Mouse (Mus musculus): ENCODE results near the gene Hdlbp. TPM values are rescaled to one million over a fixed set of nuclear protein-coding genes. Genes with fewer than 3 reads are reported as not detected.
A peak's percentile ranks its signal among the peaks of the same experiment; 100 is the strongest.
"Not testable (repeated sequence)": the region's sequence is repeated elsewhere in the genome, so short reads cannot be mapped to it uniquely, and the experiment has no call there.

The Hdlbp gene
- polyA plus RNA-seq, 1 experiment from 2014 or later: 111 TPM

DNA sequence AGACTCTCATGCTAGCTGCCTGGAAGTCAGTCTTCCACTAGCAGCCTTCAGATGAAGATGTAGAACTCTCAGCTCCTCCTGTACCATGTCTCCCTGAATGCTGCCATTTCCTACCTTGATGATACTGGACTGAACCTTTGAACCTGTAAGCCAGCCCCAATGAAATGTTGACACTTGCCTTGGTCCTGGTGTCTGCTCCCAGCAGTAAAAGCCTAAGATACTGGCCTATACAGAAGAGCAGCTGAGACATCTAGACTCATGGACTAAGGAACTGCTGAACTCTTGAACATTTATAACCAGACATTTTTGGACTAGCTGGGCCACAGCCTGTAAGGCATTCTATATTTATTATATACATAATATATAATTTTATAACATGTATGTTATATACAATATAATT is 13.5 kb downstream of the Hdlbp start:
- H3K4me1 ChIP-seq (ENCODE audit: control insufficient read depth, insufficient read depth, low read length): no peaks in the 10 kb centered on the region
- H3K9ac ChIP-seq (ENCODE audit: low read length): no peak overlapping the region
- H3K36me3 ChIP-seq (ENCODE audit: control insufficient read depth, insufficient read depth, low read length): no peaks in the 10 kb centered on the region
- DNase-seq (ENCODE audit: low spot score) (no peak), ATAC-seq (ENCODE audit: insufficient number of reproducible peaks, low FRiP score, low TSS enrichment, low read depth) (no peak)
- no peak overlapping the region for H3K4me3 ChIP-seq (ENCODE audit: low read depth, low read length)
- H3K27ac ChIP-seq (replicated peaks; ENCODE audit: low read depth, low read length): no peak overlapping the region
- no peaks in the 10 kb centered on the region for H3K27me3 ChIP-seq (ENCODE audit: control insufficient read depth, insufficient read depth, low read length)
- H3K9me3 ChIP-seq (ENCODE audit: control insufficient read depth, low read length): no peaks in the 10 kb centered on the region
- no peak overlapping the region for H3K4me2 ChIP-seq (ENCODE audit: low read depth, severe bottlenecking)

GRCm38 (mm10) chr1:93459101-93459500 is 19.5 kb downstream of the Hdlbp start:
- Histone ChIP-seq H3K4me2 (ENCODE audit: low read depth, severe bottlenecking) (no peak overlapping the region), H3K27me3 (ENCODE audit: control insufficient read depth, insufficient read depth, low read length) (no peaks in the 10 kb centered on the region), H3K27ac (replicated peaks; ENCODE audit: low read depth, low read length) (no peak overlapping the region), H3K36me3 (ENCODE audit: control insufficient read depth, insufficient read depth, low read length) (no peaks in the 10 kb centered on the region), H3K9ac (ENCODE audit: low read length) (no peak overlapping the region), H3K9me3 (ENCODE audit: control insufficient read depth, low read length) (no peaks in the 10 kb centered on the region), H3K4me1 (ENCODE audit: control insufficient read depth, insufficient read depth, low read length) (no peaks in the 10 kb centered on the region), H3K4me3 (ENCODE audit: low read depth, low read length) (no peak overlapping the region)
- WGBS: 62% methylated on average over 3 of the region's 3 CpGs
- DNase-seq (ENCODE audit: low spot score) (no peak), ATAC-seq (ENCODE audit: insufficient number of reproducible peaks, low FRiP score, low TSS enrichment, low read depth) (no peak)

- Histone ChIP-seq H3K9ac (ENCODE audit: low read length) (no peak overlapping the region), H3K27ac (replicated peaks; ENCODE audit: low read depth, low read length) (no peak overlapping the region), H3K4me1 (ENCODE audit: control insufficient read depth, insufficient read depth, low read length) (no peaks in the 10 kb centered on the region), H3K4me3 (ENCODE audit: low read depth, low read length) (no peak overlapping the region), H3K36me3 (ENCODE audit: control insufficient read depth, insufficient read depth, low read length) (no peaks in the 10 kb centered on the region), H3K9me3 (ENCODE audit: control insufficient read depth, low read length) (no peaks in the 10 kb centered on the region), H3K27me3 (ENCODE audit: control insufficient read depth, insufficient read depth, low read length) (no peaks in the 10 kb centered on the region), H3K4me2 (ENCODE audit: low read depth, severe bottlenecking) (no peak overlapping the region)
- 69% methylated on average over 1 of the region's 1 CpGs for WGBS
- DNase-seq (ENCODE audit: low spot score): no peak
- no peak for ATAC-seq (ENCODE audit: insufficient number of reproducible peaks, low FRiP score, low TSS enrichment, low read depth)
These were observed 20.3 kb downstream of the Hdlbp start for GRCm38 (mm10) chr1:93458357-93458756.

DNA sequence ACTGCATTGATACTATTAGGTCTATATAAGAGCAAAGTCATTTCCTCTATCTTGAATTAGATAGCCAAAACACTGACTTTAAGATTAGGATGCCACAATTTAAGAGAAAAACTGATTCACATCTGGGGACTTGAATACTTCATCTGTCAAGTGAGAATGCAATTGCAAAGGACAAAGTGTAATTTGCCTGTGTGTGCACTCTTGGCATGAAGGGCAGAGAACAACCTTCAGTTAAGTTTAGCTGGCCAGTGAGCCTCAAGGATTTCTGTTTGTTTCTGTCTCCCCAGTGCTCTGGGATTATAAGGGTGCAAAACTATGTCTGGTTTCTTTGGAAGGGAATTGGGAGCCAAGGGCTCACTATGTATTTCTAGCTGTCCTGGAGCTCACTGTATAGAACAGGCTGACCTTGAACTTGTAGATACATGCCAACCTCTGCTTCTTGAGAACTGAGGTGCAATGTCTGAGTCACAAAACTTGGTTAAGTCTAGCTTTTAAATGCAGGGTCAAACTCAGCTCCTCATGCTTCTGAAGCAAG is 24.8 kb downstream of the Hdlbp start:
- no peak overlapping the region for H3K27ac ChIP-seq (replicated peaks; ENCODE audit: low read depth, low read length)
- H3K9me3 ChIP-seq (ENCODE audit: control insufficient read depth, low read length): no peaks in the 10 kb centered on the region
- H3K4me2 ChIP-seq (ENCODE audit: low read depth, severe bottlenecking): no peak overlapping the region
- ATAC-seq (ENCODE audit: insufficient number of reproducible peaks, low FRiP score, low TSS enrichment, low read depth): no peak
- H3K4me1 ChIP-seq (ENCODE audit: control insufficient read depth, insufficient read depth, low read length): no peaks in the 10 kb centered on the region
- H3K36me3 ChIP-seq (ENCODE audit: control insufficient read depth, insufficient read depth, low read length): no peaks in the 10 kb centered on the region
- H3K4me3 ChIP-seq (ENCODE audit: low read depth, low read length): no peak overlapping the region
- no peak for DNase-seq (ENCODE audit: low spot score)
- H3K27me3 ChIP-seq (ENCODE audit: control insufficient read depth, insufficient read depth, low read length): no peaks in the 10 kb centered on the region
- no peak overlapping the region for H3K9ac ChIP-seq (ENCODE audit: low read length)

GRCm38 (mm10) chr1:93450118-93450517 is 28.5 kb downstream of the Hdlbp start:
- ATAC-seq (ENCODE audit: insufficient number of reproducible peaks, low FRiP score, low TSS enrichment, low read depth); H3K27me3 ChIP-seq (ENCODE audit: control insufficient read depth, insufficient read depth, low read length); DNase-seq (ENCODE audit: low spot score); H3K4me1 ChIP-seq (ENCODE audit: control insufficient read depth, insufficient read depth, low read length); H3K4me2 ChIP-seq (ENCODE audit: low read depth, severe bottlenecking); H3K9me3 ChIP-seq (ENCODE audit: control insufficient read depth, low read length); H3K9ac ChIP-seq (ENCODE audit: low read length); H3K4me3 ChIP-seq (ENCODE audit: low read depth, low read length); H3K27ac ChIP-seq (replicated peaks; ENCODE audit: low read depth, low read length); H3K36me3 ChIP-seq (ENCODE audit: control insufficient read depth, insufficient read depth, low read length): not testable (repeated sequence)
- 83% methylated on average over 5 of the region's 5 CpGs for WGBS

DNA sequence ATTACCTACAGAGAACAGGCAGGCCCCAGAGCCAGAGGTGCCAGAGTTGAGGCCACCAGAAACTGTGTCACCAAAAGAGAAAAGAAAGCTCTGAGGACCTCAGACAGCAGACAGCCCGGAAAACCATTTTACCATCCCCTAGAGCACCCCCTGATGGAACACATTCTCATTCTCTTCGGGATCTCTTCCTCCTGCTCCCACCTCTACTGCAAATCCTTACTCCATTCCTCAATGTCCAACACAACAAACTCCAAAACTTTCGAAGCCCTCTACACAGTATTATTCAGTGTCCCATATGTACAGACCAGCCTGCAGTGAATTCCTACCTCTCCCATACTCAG is 32.8 kb downstream of the Hdlbp start:
- Histone ChIP-seq H3K4me1 (ENCODE audit: control insufficient read depth, insufficient read depth, low read length) (peaks cover 14% of the 10 kb centered on the region), H3K27ac (replicated peaks; ENCODE audit: low read depth, low read length) (no peak overlapping the region), H3K9me3 (ENCODE audit: control insufficient read depth, low read length) (no peaks in the 10 kb centered on the region), H3K4me3 (ENCODE audit: low read depth, low read length) (peak overlapping the region; percentile 93), H3K4me2 (ENCODE audit: low read depth, severe bottlenecking) (peak overlapping the region; percentile 65), H3K27me3 (ENCODE audit: control insufficient read depth, insufficient read depth, low read length) (no peaks in the 10 kb centered on the region), H3K9ac (ENCODE audit: low read length) (peak overlapping the region; percentile 87), H3K36me3 (ENCODE audit: control insufficient read depth, insufficient read depth, low read length) (peaks cover 2% of the 10 kb centered on the region; the same call in 1 of the 2 replicates)
- ATAC-seq (ENCODE audit: insufficient number of reproducible peaks, low FRiP score, low TSS enrichment, low read depth): peak; percentile 31; the same call in 1 of the 2 replicates
- peak; percentile 24 for DNase-seq (ENCODE audit: low spot score)
- WGBS: 19% methylated on average over 3 of the region's 3 CpGs

- peak; percentile 93 for ATAC-seq (ENCODE audit: insufficient number of reproducible peaks, low FRiP score, low TSS enrichment, low read depth)
- Histone ChIP-seq H3K9ac (ENCODE audit: low read length) (peak overlapping the region; percentile 87), H3K4me2 (ENCODE audit: low read depth, severe bottlenecking) (peak overlapping the region; percentile 65), H3K27ac (replicated peaks; ENCODE audit: low read depth, low read length) (peak overlapping the region; percentile 85), H3K4me1 (ENCODE audit: control insufficient read depth, insufficient read depth, low read length) (peaks cover 14% of the 10 kb centered on the region), H3K9me3 (ENCODE audit: control insufficient read depth, low read length) (no peaks in the 10 kb centered on the region), H3K27me3 (ENCODE audit: control insufficient read depth, insufficient read depth, low read length) (no peaks in the 10 kb centered on the region), H3K36me3 (ENCODE audit: control insufficient read depth, insufficient read depth, low read length) (peaks cover 2% of the 10 kb centered on the region; the same call in 1 of the 2 replicates), H3K4me3 (ENCODE audit: low read depth, low read length) (peak overlapping the region; percentile 93)
- WGBS: under 1% methylated on average over 72 of the region's 84 CpGs
- DNase-seq (ENCODE audit: low spot score): peak; percentile 80
These were observed 33.3 kb downstream of the Hdlbp start for GRCm38 (mm10) chr1:93445111-93445821.

GRCm38 (mm10) chr1:93444405-93445110 is 34.1 kb downstream of the Hdlbp start:
- Histone ChIP-seq H3K4me3 (ENCODE audit: low read depth, low read length) (peak overlapping the region; percentile 93), H3K4me2 (ENCODE audit: low read depth, severe bottlenecking) (peak overlapping the region; percentile 65), H3K9me3 (ENCODE audit: control insufficient read depth, low read length) (no peaks in the 10 kb centered on the region), H3K27me3 (ENCODE audit: control insufficient read depth, insufficient read depth, low read length) (no peaks in the 10 kb centered on the region), H3K27ac (replicated peaks; ENCODE audit: low read depth, low read length) (peak overlapping the region; percentile 85), H3K4me1 (ENCODE audit: control insufficient read depth, insufficient read depth, low read length) (peaks cover 14% of the 10 kb centered on the region), H3K36me3 (ENCODE audit: control insufficient read depth, insufficient read depth, low read length) (peaks cover 2% of the 10 kb centered on the region; the same call in 1 of the 2 replicates), H3K9ac (ENCODE audit: low read length) (peak overlapping the region; percentile 87)
- peak; percentile 81 for DNase-seq (ENCODE audit: low spot score)
- ATAC-seq (ENCODE audit: insufficient number of reproducible peaks, low FRiP score, low TSS enrichment, low read depth): peak; percentile 76
- 7% methylated on average over 18 of the region's 18 CpGs for WGBS
